Mouse (Mus musculus) ES-CJ7 (cell line): ENCODE data around the gene Sgtb.
A peak's percentile ranks its signal among the peaks of the same experiment; 100 is the strongest.

Source experiments
- DNase-seq: peaks from one replicate; pipeline ENCODE4 v3.0.0; 2011; ENCODE audit warnings: low read depth, low spot score

Sgtb gene

GRCm38 (mm10) chr13:104109288-104109815, at the start of gene Sgtb, which contains the start of gene Nln:
TSS of gene Sgtb (plus strand) at chr13:104109741.
TSS of gene Nln (minus strand) at chr13:104109614.
- peak; percentile 86 for DNase-seq

DNA sequence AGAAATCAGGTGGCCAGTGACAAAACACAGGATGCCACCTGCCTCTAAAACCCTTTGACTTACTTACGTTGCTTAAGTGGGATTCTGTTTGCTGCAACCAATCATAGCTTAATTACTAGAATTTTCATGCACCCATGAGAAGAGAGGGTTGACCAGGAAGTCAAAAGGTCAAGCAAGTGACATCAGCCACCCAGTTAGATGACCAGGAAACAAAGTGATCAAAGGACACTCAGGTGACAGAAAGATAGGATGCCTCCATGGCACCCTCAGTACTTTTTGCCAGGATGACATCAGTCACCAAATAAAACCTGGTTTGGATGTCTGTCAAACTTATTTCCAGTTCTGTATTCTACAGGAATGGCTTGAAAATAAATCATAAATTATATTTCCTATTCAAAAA, 49.3 kb upstream of the Sgtb start:
- no peak for DNase-seq

- no peak for DNase-seq
Observed at GRCm38 (mm10) chr13:104061975-104062750, 47.4 kb upstream of the Sgtb start.

DNA sequence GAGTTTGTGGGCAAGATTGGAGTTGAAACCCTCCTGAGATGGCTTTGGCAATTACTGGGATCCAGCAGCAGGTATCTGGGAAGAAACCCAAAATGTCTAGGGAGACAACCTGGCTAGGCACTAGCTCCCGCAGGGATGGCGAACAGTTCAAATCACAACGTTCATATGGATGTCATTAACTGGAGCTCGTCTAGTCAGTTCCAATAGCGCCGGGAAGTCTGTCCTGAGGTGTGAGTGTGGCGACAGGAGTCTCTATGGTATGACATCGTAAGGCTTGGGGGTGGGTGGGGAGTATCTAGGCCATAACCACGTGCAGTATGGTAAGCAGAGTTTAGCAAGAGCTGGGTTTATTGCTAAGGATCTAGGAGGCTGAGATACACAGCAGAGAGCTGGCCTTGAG, 46.5 kb upstream of the Sgtb start:
- DNase-seq: no peak

DNA sequence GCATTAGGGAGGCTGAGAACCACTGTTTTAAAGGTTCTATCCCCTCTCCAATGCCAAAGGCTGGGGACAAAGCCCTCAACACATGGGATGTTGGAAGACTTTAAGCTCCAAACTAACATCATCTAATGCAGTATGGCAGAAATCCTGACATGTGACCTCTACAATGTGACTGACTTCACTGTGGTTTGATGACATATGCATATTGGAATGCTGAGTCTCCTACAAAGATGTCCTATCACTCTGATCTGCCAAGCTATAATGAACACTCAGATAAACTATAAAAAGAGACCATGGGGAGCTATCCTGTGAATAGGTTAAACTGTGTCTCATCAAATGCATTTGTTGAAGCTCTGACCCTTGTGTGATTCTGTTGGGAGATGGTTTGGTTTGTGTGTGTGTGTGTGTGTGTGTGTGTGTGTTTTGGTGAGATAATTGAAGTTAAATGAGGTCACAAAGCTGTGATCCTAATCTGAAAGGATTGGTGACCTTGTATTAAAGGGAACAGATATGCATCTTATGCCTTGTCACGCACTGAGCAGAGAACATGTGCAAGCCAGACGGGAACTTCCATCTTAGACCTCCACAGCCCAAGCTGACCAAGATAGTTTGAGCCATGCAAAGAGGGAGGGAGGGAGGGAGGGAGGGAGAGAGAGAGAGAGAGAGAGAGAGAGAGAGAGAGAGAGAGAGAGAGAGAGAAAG, 43.7 kb upstream of the Sgtb start:
- no peak for DNase-seq

DNA sequence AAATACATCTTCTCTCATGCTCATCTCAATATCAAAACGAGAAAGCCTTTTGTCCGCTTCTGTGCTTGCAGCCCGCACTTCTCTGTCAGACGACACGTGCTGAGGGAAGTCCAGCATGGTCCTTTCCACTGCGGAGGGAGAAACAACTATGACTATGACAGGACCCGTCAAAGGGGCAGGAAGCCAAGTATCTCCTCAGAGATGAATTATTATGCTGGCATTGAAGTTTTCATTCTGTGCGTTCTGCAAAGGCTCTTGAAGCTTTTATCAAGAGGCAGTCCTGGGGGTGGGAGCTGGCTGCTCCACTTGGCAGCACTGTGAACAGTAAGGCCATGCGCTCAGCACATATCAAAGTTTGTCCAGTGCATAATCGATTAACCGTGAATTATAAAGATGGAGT, 40.3 kb upstream of the Sgtb start:
- no peak for DNase-seq

DNA sequence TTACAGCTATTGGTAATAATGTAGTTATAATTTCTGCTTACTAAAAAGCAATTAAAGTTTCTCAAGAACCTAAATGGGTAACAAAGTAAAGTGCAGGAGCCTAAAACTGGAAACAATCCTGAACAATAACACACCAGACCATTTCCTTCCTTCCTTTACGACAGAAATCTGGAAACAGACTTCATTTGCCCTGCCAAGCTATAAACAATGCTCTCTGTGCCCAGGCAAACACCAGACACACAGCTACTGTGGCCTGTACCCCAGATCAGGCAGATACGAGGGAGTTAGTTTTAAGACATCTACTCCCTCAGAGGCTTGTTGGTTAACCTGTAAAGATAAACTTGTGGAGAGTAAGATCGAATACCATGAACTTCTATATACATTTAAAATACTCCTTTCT, 38.8 kb upstream of the Sgtb start:
- no peak for DNase-seq

GRCm38 (mm10) chr13:104072351-104072750, 37.2 kb upstream of the Sgtb start:
- DNase-seq: no peak

- no peak for DNase-seq
Observed at GRCm38 (mm10) chr13:104074230-104074629, 35.3 kb upstream of the Sgtb start.

GRCm38 (mm10) chr13:104074731-104075130, 34.8 kb upstream of the Sgtb start:
- DNase-seq: no peak

GRCm38 (mm10) chr13:104076993-104077392, 32.5 kb upstream of the Sgtb start:
- no peak for DNase-seq

- no peak for DNase-seq
Observed at GRCm38 (mm10) chr13:104082504-104082903, 27.0 kb upstream of the Sgtb start.

- no peak for DNase-seq
Observed at GRCm38 (mm10) chr13:104084600-104084999, 24.9 kb upstream of the Sgtb start.

DNA sequence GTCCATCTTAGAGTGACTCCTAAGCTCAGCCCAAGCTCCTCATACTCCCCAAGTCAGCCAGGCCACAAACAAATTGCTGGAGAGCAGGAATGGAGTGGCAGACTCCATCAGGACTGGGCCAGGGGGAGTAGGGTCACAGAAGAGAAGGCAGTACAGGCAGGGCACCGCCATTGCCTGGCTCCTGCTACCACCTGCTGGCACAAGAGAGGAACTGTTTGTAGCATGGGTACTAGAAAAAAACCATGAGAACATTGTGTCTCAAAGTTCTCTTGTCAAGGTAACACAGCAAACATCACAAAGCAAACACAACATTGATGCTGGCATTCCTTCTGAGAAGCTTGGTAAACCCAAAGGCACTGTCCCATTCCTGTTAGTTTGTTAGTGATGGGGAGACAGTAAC, 20.2 kb upstream of the Sgtb start:
- peak; percentile 33 for DNase-seq

DNA sequence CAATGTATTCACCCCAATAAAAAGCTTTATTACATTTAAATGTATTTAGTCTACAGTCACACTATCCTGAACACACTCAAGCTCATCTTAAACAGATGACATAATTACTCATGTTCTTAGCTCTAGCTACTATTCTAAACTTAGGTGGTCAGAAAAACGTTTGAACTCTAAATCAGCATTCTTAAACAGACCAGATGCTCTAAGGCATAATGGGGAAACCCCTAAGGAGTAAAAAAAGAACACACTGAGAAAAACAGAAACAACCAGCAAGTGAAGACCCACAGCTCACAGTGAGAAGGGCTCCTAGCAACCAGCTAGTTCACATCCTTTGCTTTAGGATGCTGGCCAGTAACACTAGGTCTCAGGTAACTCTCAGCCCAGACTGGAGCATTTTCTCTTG, 17.8 kb upstream of the Sgtb start:
- no peak for DNase-seq

- DNase-seq: no peak
Observed at GRCm38 (mm10) chr13:104094531-104095385, 14.8 kb upstream of the Sgtb start.

DNA sequence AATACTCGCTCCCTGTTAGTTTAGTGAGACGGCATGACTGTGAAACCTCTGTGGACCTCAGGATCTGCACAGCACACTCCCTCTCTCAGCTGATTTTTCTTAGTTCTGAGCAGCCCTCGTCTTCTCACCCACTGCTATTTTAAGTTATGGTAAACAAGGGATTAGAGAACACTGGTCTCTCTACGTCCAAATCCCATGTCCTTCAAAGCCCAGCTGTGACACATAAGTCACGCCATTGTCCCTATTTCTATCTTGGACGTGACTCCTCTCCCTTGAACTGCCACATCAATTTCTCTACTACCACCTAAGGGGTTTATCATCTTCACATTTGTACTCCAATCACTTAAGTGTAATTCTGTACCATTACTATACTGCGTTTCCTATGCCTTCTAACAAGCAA, 13.6 kb upstream of the Sgtb start:
- DNase-seq: no peak

- no peak for DNase-seq
Observed at GRCm38 (mm10) chr13:104097190-104097589, 12.4 kb upstream of the Sgtb start.

DNA sequence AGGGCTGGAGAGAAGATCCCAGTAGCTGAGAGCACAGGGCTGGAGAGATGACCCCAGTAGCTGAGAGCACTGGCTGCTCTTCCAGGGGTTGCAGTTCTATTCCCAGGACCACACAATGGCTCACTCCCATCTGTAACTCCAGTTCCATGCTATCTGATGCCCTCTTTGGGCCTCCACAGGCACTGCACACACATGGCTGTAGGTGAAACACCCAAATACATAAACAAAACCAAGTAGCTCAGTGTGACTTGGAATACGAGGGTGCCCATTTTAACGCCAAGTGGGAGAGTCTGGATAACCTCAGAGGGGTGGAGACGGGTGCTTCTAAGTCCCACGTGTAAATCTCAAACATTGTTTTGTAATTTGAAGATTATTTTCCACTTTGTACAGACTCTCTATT, 9.1 kb upstream of the Sgtb start:
- DNase-seq: peak; percentile 41

GRCm38 (mm10) chr13:104101606-104102235, 7.8 kb upstream of the Sgtb start:
- no peak for DNase-seq

DNA sequence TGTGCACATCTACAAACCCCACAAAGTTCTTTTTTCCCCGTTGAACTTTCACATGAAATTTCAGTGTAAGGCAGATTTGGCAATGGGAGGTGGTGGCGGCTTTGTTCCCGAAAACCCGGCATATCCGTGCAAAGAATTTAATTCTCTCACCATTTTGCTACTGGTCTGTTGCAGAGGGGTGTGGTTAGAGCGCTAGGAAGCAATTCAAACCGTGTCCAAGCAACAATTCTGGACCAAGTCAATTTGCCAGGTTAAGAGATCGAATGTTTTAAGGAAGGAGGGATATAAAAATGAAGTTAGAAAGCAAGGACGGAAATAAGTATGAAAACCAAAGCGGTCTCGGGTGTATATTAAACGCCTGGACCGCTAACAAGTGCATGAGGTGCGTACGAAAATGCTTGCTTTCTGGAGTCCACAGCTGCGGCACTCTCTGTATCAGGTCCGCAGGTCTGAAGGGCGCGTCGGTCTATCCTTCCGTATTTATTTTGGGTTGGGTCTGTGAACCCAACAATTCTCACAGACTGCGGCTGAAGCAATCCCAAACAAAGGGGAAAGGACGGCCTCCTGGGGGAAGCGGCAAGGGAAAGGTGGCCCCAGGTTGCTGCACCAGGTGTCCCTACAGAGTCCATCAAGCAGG, 772 bp upstream of the Sgtb start:
- DNase-seq: no peak
